Mouse (Mus musculus): ENCODE data around the gene Sgip1.
A peak's percentile ranks its signal among the peaks of the same experiment; 100 is the strongest.

The Sgip1 gene

GRCm38 (mm10) chr4:102741287-102741686 lies at the start of gene Sgip1:
Sgip1 (plus strand) TSS chr4:102741297.
- no peak for DNase-seq

GRCm38 (mm10) chr4:102691402-102691801 lies 49.7 kb upstream of the Sgip1 start:
- no peak for DNase-seq

DNA sequence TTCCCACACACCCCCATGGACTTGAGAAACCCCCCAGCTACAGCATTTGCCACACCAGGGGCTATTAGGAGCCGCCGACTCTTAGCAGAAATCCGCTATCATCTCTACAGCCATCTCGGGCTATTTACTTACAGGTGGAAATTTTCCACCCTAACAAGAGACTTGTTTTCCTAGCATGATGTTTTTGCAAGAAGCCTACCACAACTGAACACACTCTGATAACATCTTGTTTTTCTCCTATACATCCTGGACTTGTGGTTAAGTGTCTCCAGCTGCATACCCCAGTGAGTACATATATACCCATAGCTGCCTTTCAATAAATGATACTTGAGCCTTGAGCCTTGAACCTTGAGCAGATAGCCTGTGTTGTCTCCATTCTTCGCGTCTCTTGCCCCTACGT lies 43.1 kb upstream of the Sgip1 start:
- DNase-seq: no peak

- DNase-seq: no peak
Measured at GRCm38 (mm10) chr4:102711731-102712130, 29.4 kb upstream of the Sgip1 start.

GRCm38 (mm10) chr4:102715532-102715931 lies 25.6 kb upstream of the Sgip1 start:
- DNase-seq: no peak

GRCm38 (mm10) chr4:102717123-102717828 lies 23.8 kb upstream of the Sgip1 start:
- DNase-seq: no peak

GRCm38 (mm10) chr4:102719535-102719934 lies 21.6 kb upstream of the Sgip1 start:
- DNase-seq: no peak

- DNase-seq: no peak
Measured at GRCm38 (mm10) chr4:102719951-102720350, 21.1 kb upstream of the Sgip1 start.

DNA sequence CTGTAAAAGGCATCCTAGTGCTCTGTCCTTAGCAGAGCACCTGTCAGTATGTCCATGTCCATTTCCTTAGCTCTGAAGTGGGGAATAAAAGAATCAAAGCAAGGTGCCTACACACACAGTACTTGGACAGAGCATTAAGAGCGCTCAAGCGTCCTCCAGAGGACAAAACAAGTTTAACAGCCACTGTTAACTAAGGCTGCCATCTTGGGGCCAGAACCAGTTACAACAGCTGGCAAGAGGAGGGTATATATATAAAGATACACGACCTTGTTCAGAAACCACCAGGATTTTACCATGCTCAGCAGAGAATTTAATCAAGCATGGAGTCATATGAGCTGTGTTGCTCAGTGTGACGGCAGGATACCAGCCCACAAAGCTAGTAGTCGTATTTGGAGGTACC lies 16.7 kb upstream of the Sgip1 start:
- no peak for DNase-seq

DNA sequence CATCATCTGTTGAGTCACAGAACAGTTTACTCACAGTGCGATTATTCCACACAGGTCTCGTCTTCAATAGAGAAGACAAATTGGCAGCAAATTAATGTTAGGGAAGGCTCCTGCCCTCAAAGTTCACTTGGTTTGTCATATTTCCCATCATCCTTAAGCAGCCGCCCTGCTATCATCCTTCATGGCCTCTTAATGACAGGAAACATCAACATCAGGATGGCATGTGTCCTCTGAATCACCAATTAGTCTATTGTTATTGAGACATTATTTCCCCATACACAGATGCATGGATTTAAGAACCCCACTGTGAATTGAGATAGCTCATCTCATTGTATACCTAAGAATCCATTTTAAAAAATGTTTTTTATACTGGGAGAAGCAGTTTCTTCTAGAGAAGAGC lies 10.1 kb upstream of the Sgip1 start:
- no peak for DNase-seq

- no peak for DNase-seq
Measured at GRCm38 (mm10) chr4:102734022-102734657, 7.0 kb upstream of the Sgip1 start.

DNA sequence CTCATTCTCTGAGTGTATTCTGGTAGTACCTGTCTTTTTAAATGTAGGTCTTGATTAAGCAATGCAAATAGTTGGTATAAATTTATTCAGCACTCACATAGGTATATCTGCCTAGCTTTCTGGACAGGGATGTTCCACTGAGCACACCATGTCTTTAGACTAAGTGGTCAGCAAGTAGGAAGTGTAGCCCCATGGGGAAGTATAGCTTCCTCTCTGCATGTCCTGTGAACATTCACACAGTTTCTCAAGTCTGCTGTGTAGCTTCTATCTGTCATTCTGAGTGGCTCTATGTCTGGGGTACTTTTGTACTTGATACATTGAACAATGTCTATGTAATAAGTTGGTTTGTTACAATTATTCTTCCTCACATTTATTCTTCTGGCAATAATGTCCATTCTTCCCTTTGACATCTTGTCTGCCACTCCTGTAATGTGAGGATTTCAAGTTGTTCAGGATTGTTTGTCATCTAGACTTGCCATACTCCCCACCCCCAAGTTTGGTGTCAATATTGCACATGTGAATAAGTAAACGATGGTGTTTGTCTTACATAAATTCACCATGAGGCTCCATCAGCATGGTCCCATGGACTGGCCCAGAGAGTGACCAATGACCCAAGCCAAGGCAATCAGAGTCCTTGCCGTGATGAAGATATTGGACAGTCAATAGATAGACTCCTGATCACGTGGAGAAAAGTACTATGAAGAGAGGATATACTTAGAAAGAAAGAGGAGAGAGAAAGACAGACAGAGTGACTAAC lies 12.4 kb downstream of the Sgip1 start:
- no peak for DNase-seq

DNA sequence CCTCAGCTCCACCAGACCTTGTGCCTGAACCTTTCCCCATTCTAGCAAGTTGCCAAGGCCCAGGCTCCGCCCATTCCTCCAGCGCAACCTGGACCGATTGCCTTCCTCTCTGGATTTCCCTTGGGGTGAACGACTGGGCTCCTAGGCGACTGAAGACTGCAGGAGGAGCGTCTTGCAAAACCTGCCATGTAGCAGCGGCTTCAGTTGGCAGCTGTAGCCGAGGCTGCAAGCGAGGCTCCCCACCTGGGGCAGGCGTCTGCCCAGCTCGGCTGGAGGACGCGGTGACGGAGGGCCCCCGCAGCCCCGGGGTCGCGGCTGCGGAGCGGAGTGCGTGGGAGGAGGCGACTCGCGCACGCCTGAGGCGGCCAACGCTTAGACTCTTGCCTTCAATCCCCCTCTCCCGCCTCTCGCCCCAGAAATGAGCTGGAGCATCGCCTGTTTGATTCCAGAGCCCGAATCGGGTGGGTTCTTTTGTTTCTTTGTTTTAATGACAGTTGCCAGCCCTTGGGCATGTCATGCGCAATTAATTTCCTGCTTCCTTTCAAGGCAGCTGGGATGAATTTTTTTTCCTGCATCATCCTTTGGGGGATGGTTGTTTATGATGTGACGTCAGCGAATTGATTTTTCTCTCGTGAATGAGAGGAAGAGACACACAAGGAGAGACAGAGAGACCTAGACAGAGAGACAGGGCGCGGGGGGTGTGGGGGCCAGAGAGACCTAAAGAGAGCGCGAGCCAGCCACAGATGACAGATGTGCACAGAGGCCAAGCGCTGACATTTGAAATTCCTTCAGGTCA lies 18.2 kb downstream of the Sgip1 start:
- DNase-seq: peak; percentile 8

- DNase-seq: peak; percentile 45
Measured at GRCm38 (mm10) chr4:102760042-102760821, 19.1 kb downstream of the Sgip1 start.

DNA sequence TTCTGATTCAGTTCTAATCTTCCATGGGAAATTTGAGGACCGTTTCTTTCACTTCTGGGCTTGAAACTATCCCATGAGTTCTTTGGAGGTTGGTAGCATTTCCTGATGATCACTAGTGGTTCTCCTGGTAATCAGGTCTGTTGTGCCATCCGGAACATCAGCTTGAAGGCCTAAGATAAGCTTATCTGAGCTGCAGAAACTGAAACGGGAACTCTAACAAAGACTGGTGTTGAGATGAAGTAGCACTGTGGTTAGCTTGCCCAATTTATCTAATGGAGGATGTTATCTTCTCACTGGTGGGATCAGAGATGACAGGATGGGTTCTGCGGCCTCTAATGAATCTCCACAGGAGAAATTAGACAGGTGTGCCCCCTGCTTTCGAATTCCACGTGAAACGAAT lies 21.0 kb downstream of the Sgip1 start:
- DNase-seq: no peak

- DNase-seq: no peak
Measured at GRCm38 (mm10) chr4:102769070-102769469, 28.0 kb downstream of the Sgip1 start.

- no peak for DNase-seq
Measured at GRCm38 (mm10) chr4:102769936-102770335, 28.8 kb downstream of the Sgip1 start.

DNA sequence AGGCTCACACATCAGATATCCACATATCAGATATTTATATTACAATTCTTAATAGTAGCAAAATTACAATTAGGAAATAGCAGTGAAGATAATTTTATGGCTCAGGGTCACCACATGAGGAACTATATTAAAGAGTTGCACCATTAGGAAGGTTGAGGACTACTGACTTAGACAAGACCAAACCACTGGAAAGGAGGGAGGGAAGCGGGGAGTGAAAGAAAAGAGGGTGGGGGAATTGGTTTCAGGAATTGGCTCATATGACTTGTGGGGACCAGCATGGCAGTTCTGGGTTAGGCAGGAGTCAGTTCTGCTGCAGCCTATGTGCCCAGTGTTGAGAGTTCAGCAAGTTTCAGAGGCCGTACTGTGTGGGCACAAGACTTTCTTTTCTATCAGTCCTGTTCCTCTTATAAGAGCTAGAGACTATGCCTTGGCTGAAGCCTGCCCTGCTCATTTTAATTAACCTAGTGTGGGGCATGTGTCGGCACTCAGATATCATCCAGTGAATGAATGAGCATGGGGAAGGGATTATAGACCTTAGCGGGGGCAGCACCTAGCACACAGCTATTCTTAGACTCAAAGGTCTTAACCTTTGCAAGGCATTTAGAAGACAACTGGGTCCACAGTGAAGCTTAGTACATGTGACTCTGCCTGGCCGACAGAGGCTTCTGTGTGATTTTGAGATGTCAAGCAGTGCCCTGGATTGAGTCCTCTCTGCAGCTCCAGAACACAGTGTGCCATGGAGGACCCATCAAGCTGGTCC lies 30.7 kb downstream of the Sgip1 start:
- no peak for DNase-seq

DNA sequence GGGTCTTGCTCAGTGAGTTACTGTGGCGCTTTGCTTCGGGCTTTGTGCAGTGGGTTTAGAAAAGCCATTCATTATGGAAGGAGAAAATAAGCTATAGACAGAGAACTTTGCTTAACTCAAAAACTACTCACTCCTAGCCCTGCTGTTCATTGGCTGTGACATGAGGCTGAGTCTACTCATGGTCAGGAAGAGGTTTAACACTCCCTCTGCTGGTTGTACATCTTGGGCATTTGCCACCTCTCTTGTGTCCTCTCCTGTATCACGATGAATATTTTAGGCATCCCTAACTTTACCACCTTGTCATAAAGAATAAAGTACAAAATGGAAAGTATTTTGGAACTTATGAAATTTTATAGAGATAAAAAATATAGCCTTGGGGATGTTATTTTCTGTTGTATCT lies 32.1 kb downstream of the Sgip1 start:
- DNase-seq: no peak

GRCm38 (mm10) chr4:102773841-102774240 lies 32.7 kb downstream of the Sgip1 start:
- DNase-seq: no peak

GRCm38 (mm10) chr4:102774549-102774948 lies 33.5 kb downstream of the Sgip1 start:
- no peak for DNase-seq
